ENCODE assay signal across 12 mouse cellular contexts in the genomic region with DNA sequence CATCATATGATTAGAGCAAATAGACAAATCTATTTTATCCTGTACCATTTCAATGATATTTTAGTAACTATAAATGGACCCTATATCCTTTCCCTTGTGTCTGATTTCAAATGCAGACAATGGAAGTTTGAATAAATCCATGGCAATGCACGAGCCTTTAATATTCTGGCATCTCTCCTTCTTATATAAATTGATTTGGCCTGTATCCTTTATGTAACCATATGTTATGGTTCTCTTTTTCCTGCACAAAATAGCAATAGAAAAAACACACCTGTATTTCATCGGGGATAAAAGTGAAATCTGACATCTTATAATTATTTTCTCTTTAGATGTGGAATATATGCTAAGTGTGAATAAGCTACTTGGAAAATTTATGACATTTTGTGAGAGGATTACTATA.
"Had no signal": no experiment of that assay in that cellular context is flagged by ENCODE, and none has a peak within 500 bp of the region (broad histone marks: within the 10 kb centered on the region; RNA-seq: fewer than 3 reads in every experiment).

No protein-coding gene starts in this region.

- DNase-seq: retina, postnatal 1 day; right cerebral cortex, adult 18-20 months; right cerebral cortex, postnatal 14 days; right cerebral cortex, postnatal 25 days; right cerebral cortex, postnatal 4 days; spleen, adult 18-20 months; thymus, adult 18-20 months; thymus, adult 2 months; thymus, postnatal 14 days; thymus, postnatal 25 days; thymus, postnatal 36 days; thymus, postnatal 4 days had no signal
